Mouse (Mus musculus) kidney, postnatal 10 days (tissue): ENCODE results near the gene Uvrag.
A peak's percentile ranks its signal among the peaks of the same experiment; 100 is the strongest.

Experiments
- DNase-seq: peaks from one replicate; pipeline ENCODE4 v3.0.0; 2021; ENCODE audit warnings: mixed read lengths

Uvrag gene

GRCm38 (mm10) chr7:99137541-99137940, 3.4 kb downstream of the Uvrag start:
- no peak for DNase-seq

- no peak for DNase-seq
Measured at GRCm38 (mm10) chr7:99136789-99137188, 4.2 kb downstream of the Uvrag start.

GRCm38 (mm10) chr7:99133811-99134402, 7.0 kb downstream of the Uvrag start:
- no peak for DNase-seq

GRCm38 (mm10) chr7:99132597-99132996, 8.3 kb downstream of the Uvrag start:
- DNase-seq = no peak

- peak; percentile 51 for DNase-seq
Measured at GRCm38 (mm10) chr7:99131819-99132353, 9.1 kb downstream of the Uvrag start.

GRCm38 (mm10) chr7:99128965-99129364, 12.0 kb downstream of the Uvrag start:
- no peak for DNase-seq

- no peak for DNase-seq
Measured at GRCm38 (mm10) chr7:99128020-99128950, 12.7 kb downstream of the Uvrag start.

GRCm38 (mm10) chr7:99126057-99126456, 14.9 kb downstream of the Uvrag start:
- peak; percentile 47 for DNase-seq

- DNase-seq = no peak
Measured at GRCm38 (mm10) chr7:99122651-99123050, 18.3 kb downstream of the Uvrag start.

GRCm38 (mm10) chr7:99120865-99121521, 19.9 kb downstream of the Uvrag start:
- no peak for DNase-seq

- no peak for DNase-seq
Measured at GRCm38 (mm10) chr7:99120082-99120481, 20.9 kb downstream of the Uvrag start.

GRCm38 (mm10) chr7:99116781-99117180, 24.2 kb downstream of the Uvrag start:
- no peak for DNase-seq

GRCm38 (mm10) chr7:99114006-99114726, 26.8 kb downstream of the Uvrag start:
- DNase-seq = no peak

- DNase-seq = no peak
Measured at GRCm38 (mm10) chr7:99107566-99107965, 33.4 kb downstream of the Uvrag start.

- peak; percentile 34 for DNase-seq
Measured at GRCm38 (mm10) chr7:99106714-99107270, 34.1 kb downstream of the Uvrag start.

- DNase-seq = peak; percentile 67
Measured at GRCm38 (mm10) chr7:99101767-99102593, 39.0 kb downstream of the Uvrag start.

- no peak for DNase-seq
Measured at GRCm38 (mm10) chr7:99101076-99101475, 39.9 kb downstream of the Uvrag start.

- no peak for DNase-seq
Measured at GRCm38 (mm10) chr7:99100573-99100972, 40.4 kb downstream of the Uvrag start.

- DNase-seq = no peak
Measured at GRCm38 (mm10) chr7:99100087-99100486, 40.9 kb downstream of the Uvrag start.

GRCm38 (mm10) chr7:99097781-99098180, 43.2 kb downstream of the Uvrag start:
- no peak for DNase-seq

- DNase-seq = no peak
Measured at GRCm38 (mm10) chr7:99097128-99097527, 43.8 kb downstream of the Uvrag start.
